Mouse (Mus musculus) fibroblast of lung, adult 2 months (primary cell): ENCODE measurements around the gene Bpifc.
"Not testable (repeated sequence)": the region's sequence is repeated elsewhere in the genome, so short reads cannot be mapped to it uniquely, and the experiment has no call there.

Experiments used
- DNase-seq: peaks from one replicate; pipeline ENCODE4 v3.0.0-alpha.2; 2011; ENCODE audit warnings: low read depth

Bpifc gene

DNA sequence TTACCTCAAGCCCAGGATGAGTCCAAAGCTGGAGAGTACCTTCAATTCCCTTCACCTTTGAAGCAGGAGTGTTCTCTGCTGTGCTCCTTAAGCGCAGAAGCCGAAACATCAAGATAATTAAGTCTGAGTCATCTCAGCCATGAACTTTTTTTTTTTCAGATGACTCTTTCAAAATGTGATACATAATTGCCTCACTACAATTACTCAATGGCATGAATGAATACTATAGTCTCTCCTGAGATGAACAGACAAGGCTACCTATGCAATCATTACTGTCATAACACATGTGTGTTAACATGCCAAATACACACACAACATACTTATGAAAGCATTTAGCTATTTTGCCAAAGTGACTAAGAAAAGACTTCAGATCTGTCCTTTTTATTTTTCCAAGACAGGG lies at the start of gene Bpifc:
TSS of gene Bpifc (minus strand) at position 115 of the 400 bp plus-strand sequence.
- no peak for DNase-seq

DNA sequence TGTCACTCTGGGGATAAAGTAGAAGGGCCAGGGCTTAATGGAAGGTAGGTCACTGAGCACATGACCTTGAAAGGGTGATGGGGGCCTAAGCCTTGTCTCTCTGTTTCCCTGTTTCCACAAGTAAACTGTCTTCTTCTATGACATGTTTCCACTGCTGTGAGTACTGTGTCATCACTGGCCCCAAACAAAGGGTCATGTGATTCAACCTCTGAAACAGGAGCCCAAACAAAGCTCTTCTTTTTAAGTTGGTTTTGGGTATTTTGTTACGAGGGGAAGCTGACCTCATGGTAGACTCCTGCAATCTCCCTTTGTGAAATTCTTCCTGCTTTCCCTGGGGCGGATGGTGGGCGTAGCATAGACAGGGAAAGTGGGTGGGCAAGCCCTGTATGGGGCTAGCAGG lies 48.6 kb upstream of the Bpifc start:
- no peak for DNase-seq

DNA sequence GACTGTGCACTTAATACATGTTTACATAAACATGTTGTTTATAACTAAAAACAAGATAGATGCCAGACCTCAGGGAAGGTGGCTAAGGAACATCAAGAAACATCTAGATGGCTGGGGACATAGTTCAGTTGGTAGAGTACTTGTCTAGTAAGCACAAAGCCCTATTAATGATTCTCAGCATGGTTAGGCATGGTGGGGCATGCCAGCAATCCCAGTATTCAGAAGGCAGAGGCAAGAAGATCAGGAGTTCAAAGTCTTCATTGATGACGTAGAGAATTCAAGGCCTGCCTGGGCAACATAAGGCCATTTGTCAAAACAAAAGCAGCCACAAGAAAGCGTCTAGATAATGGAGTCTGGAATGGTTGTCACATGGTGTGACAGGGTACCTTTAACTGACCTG lies 46.0 kb upstream of the Bpifc start:
- DNase-seq, result no peak

DNA sequence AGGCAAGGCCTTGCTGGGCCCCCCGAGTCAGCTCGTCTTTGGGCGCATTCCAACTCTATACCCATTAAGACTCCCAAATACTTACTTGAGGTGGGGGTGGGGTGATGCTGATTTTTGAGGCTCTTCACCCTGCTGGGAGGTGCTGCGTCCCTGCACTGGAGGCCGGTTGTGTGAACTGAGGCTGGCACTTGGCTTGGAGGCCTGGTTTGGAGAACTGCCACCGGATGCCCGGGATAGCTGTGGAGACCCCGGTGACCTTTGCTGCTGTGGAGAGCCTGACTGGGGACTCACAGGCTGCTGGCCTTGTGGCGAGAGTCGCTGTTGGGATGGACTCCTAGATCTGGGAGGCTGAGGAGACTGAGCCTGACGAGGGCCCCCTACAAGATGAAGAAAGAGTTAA lies 45.6 kb upstream of the Bpifc start:
- no peak for DNase-seq

DNA sequence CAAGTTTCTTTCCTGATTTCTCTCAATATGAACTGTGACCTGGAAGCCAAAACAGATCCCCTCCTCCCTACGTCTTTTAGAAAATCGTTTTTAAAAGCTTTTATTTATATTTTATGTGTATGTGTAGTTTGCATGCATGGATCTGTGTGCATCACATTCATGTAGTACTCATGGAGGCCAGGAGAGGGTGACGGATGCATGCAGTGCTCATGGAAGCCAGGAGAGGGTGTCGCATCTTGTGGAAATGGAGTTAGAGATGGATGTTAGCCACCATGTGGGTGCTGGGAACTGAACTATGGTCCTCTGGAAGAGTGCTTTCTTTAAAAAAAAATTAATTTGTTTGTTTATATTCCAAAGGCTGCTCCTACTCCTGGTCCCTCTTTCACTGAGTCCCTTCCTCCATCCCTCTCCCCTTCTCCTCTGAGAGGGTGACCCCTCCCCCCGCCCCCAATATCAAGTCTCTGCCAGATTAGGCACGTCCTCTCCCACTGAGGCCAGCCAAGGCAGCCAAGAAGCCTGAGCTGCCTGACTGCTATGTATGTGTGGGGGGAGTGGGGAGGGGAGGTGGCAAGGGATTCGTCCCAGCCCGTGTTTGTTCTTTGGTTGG lies 44.7 kb upstream of the Bpifc start:
- no peak for DNase-seq

DNA sequence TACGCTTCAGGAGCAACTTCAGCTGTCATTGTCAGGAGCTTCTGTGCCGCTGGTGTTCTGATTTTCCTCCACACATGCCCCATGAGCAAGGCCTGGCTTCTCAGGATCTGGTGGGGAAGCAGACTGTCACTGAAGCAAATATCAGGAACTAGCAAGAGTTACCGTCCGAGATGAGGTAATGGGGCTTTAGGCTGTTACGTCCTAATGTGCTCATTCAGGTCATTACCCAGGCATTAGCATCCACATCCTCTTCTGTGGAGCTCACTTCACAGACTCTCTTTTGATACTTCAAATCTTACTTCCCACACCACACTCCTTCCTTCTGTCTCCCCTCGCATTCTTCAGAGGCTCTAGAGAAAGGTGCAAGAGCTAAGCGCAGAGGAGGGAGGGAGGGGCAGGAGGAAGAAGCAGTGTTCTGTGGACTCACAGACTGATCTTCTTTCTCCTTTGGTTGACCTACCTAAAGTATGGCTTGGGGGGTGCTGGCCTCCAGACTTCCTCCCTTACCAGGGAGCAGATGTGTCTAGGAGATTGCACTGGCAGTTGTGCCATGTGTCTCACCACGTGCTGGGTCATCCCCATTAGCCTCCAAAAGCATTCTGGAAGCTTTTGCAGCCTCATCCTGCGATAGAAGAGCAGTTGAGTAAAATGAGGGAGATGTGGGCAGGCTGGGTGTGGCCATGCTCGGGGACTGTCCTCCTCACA lies 41.3 kb upstream of the Bpifc start:
- no peak for DNase-seq

DNA sequence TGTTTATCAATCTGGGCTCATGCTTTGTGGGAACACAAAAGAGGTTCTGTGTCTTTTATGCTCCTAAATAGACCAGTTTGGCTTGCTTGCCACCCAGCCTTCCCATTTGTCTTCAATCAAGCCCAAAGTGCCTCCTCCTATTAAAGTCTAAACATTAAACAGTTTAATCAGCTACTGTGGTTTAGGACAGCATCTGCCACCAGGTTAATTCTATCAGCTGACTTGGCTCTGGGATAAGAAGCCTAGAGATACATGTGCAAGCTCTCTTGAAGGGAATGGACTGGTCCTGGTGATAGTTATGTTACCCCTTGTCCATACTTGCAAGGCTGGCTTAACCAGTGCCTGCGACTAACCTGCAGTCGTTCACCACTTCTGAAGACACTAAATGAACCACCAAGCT lies 38.8 kb upstream of the Bpifc start:
- no peak for DNase-seq

DNA sequence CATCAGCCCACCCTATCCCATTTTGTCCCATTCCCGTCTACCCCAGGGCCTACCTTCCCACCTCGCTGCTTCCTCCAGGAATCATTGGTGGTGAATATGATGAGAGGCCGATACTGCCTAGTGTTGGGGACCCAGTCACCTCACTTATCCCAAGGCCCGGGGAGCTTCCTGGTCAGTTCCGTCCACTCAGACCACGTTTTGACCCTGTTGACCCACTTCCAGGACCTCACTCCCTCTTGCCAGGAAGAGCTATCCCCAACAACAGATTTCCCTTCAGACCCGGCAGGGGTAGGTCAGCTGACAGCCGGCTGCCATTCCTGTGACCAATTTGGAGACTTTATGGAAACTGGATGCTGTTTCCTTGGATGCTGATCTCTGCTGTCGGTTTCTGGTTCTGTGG lies 36.1 kb upstream of the Bpifc start:
- no peak for DNase-seq

DNA sequence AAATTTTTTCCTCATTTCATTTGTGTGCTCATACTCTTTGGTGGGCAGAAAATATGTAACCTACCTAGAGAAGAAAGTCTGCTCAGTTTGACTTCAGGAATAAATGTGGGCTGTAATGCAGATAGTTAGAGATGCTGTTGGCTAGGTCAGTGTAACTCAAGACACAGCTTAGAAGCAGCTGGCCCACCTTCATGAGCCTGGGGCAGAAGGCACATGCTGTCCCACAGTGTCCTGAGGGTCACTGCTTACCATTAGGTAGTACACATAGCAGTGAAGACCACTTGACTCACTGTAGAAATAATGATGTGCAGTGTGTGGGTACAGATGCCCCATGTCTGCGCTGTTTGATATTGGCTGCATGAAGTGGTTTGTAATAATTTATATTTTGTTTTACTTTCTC lies 34.7 kb upstream of the Bpifc start:
- no peak for DNase-seq

DNA sequence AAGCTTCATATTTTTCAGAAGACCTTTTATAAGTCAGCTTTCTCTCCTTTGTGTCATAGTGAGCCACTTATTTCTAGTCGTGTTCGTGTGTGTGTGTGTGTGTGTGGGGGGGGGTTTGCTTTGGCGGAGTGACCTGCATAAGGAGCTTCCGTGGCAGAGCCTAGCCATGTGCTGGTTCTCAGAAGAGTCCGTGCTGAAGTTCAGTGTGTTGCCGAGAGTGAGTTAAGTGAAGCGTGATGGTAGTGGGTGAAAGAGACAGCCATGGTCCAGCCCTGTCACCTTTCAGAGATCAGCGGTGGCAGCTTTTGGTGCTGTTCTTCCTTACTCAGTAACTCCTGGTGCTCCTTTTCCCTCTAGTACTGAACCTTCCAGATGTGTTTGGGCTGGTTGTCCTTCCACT lies 32.4 kb upstream of the Bpifc start:
- no peak for DNase-seq

DNA sequence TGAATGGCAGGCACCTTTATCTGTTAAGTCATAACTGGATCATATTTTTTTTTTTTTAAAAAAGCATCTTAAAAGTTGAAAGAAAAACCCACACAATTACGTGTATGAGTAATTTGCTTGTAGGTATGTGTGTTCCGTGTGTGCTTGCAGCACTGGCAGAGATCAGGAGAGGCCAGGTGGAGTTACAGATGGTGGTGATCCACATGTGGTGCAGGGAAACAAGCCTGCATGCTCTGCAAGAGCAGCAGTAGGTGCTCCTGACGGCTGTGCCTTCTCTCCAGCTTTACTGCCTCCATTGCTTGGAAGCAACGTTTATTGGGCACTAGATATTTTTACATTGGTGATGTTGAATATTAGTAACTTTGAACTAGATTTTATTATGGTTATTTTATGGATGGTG lies 32.0 kb upstream of the Bpifc start:
- no peak for DNase-seq

DNA sequence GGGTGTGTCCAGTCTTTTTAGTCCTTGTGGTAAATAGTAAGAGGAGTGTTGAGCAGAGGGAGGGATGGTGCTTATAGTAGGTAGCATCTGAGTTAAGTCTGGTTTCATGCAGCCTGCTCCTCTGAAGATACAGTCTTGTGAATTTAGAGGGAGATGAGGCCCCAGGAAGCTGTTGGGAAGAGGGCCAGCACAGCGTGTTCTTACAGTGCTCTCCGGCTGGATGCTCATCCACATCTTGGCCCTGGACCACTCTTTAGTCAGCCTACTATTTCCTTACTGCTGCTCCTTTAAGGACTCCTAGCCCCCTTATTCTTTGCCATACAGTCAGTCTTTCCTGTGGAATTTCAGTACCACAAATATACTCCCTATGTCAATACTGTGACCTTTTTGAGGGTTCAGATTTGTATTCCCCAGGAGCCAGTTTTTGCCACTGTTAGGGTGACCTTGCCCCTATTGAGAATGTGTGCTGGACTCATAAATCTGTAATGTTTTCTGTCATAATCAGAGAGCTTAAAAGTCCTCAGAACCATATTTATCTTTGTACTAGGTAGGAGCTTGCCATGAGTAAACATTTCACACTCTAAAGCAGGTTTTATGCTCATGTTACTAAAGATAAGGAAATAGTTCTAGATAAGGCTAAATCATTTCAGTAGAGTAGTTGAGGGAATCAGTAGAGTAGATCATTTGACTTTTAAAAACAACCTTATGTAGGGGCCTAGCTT lies 22.5 kb upstream of the Bpifc start:
- DNase-seq, result no peak

DNA sequence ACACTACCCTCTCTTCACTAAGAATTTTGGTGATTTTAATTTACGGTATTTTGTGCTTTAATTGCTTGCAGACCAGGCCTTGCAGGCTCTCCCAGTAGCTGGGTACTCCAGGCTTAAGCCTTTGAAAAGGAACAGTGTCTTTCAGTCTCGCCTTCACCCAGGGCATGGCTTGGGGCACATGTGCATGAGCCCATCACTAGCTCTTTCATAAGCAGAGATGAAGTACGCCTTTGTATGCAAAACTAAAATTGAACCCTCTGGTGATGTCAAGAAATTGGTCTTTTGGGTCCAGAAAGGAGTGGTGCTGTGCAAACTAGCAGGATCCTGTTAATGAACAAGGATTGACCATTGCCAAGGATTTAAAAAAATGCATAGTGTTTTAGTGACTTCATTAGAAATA lies 20.8 kb upstream of the Bpifc start:
- DNase-seq, result peak; percentile 37

DNA sequence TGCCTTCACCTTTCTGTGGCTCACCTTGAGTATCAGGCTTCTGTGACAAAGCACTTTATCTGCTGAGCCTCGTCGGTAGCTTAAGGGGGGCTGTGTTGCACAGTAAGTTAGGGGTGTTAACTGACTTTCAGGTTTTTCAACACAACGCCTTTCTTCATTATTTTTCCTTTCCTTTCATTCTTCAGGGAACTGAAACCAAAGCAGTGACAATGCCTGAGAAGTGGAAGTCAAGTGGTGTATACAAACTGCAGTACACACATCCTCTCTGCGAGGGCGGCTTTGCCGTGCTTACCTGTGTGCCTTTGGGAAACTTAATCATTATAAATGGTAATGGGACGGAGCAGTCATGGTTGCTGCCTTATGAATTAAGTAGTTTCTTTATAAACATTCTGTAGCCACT lies 19.0 kb upstream of the Bpifc start:
- no peak for DNase-seq

DNA sequence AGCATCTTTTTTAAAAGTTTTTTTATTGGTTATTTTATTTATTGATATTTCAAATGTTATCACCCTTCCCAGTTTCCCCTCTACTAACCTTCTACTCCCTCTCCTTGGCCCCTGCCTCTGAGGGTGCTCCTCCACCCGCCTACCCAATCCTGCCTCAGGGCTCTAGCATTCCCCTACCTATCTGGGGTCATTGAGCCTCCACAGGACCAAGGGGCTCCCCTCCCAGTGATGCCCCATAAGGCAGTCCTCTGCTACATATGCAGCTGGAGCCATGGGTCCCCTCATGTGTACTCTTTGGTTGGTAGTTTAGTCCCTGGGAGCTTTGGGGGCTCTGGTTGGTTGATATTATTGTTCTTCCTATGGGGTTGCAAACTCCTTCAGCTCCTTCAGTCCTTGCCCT lies 15.1 kb upstream of the Bpifc start:
- DNase-seq, result not testable (repeated sequence)

DNA sequence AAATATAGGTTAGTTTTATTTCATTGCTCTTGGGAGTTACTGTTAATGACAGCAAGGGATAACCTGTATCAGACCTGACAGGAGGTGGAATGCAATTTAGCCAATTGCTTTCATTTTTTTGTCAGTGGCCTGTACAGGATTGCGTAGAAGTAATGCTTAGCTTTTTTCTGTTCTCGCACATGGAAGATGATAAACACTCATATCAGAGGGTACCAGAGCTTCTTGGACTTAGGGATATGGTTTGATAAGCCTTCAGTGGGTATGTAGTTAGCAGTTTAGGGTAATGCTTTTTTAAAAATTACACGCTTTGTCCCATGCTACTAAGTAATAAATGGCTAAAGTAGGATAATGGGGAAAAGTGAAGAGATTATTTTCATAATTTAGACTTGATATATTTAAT lies 14.7 kb upstream of the Bpifc start:
- DNase-seq, result no peak

DNA sequence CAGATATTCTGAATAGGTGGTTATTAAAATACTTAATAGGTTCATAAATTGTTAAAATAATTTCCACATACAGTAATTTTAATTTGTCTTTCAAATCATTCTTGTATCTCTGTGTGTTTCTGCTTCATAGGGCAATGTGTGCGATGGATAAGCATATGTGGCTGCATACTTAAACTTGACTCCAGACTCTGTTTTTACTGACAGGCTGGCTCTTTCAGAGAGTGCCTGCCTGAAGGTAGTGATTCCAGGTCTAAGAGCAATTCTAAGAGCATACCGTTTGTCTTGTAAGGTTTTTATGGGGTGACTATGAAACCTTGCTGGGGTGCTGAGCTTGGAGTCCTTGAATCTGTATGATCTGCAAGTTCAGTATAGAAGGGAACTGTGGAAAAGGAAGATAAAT lies 14.2 kb upstream of the Bpifc start:
- DNase-seq, result no peak

DNA sequence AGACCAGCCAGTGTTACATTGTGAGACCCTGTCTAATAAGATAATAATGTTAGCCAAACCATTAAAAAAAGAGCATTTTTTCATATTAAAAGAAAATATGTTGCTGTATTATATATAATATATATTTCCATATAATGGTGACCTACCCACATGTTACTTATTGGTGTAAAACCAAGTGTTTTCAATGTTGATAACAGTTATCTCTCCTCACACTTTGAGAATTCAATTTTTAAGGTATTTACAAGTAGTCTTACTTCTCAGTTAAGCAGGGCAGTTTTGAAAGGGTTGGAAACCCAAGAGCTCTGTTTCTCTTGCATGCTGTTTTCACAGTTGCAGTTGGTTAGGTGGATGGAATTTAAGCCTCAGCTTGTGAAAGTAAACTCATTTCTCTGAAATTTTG lies 11.5 kb upstream of the Bpifc start:
- no peak for DNase-seq

DNA sequence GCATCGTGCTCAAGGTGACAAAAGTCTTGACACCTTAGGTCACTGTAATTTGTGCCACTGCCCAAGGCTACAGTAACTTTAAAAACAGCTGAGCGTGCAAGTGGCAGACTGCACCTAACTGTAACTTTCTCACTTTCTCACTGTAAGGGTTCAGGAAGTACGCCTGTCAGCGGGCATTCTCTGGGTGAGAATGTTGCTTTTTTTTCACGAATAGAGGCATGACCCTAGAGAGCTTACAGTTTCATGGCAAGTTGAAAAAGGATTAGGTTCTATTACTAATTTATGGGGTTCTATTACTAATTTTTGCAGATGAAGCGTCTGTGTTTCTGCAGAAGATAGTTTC lies 10.8 kb upstream of the Bpifc start:
- no peak for DNase-seq

DNA sequence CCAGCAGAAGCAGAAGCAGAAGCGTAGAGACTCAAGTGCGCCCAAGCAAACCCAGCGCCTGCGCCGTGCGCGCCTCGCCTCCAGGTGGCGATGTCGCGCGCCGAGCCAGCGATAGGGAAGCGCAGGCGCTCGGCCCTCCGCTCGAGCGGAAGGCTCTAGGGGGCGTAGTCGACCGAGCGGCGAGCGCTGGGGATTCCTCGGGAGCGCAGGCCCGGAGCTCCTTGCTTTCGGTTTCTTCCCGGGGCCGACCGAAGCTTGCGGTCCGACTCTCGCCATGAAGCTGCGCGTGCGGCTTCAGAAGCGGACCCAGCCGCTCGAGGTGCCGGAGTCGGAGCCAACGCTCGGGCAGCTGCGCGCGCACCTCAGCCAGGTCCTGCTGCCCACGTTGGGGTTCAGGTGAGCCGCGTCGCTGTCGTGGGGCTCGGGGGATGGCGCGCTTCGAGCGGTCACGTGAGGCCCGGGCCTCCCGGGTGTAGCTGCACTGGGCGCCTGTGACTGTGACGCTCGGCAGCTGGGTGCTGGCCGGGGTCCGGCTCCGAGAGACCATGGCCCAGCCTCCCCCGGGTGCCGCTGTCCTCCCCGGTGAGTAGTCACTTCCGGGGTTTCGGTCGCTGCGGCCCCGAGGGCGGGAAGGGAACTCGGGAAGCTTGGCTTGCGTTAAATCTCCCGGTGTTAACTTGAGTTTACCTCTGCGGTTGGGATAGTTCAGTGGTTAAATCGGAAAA lies 10.2 kb upstream of the Bpifc start, which contains the start of gene Fbxo7:
TSS of gene Fbxo7 (plus strand) at position 224 of the 725 bp plus-strand sequence.
- peak; percentile 65 for DNase-seq

DNA sequence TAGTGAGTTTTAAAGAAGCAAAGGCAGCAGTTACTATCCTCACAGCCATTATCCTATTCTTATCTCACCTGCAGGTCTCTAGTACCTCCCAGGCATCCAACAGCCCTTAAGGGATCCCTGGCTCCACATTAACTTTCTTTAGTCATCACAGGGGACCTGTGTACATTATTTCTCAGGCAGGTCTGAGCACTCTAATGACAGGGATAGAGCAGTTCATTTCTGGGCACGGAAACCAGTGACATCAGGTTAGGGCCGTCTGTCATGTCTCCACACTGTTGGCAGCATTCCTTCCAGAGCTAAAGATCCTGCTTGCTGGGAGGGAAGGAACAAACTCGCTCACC lies 9.7 kb upstream of the Bpifc start:
- no peak for DNase-seq

DNA sequence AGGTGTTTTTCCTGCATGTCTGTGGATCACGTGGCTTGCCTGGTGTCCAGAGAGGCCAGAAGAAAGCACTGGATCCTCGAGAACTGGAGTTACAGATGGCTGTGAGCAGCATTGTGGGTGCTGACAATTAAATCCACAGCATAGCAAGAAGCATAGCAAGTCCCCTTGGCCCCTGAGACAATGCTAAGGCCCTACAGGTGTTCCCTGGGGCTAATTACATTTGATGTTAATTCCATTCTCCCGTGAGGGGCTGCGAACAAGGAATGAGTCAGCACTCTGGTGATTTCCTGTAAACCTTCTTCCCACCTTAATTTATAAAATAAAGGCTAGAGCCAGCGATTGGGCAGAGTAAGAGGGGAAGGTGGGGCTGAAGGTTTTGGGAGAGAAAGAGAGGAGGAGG lies 7.1 kb upstream of the Bpifc start:
- no peak for DNase-seq

DNA sequence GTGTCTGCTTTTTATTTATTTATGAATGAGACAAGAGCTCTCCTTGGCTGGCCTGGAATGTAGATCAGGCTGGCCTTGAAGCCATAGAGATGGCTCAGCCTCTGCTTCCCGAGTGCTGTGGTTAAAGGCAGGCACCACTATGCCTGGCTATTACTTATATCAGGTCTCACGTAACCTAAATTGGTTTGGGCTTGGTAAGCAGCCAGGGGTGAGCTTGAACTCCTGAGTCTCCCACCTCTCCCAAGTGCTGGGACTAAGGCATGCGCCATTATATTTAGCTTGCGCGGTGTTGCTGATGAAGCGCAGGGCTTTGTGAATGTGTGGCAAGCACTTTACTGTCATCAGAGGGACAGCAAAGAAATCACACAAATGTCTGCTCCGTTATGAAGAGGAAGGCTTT lies 6.1 kb upstream of the Bpifc start:
- DNase-seq, result no peak
